Mouse (Mus musculus): ENCODE measurements at regions not wholly inside any gene's neighbourhood (a gene's known extent, or its start where the extent isn't known, plus 50 kb on each side); places are given as distances from the start of the nearest gene placed in this dataset.
"Not testable (repeated sequence)": the region's sequence is repeated elsewhere in the genome, so short reads cannot be mapped to it uniquely, and the experiment has no call there.

- no peak for DNase-seq
These were observed 52.4 kb upstream of the Plxna2 start for GRCm38 (mm10) chr1:194565574-194565973.

- no peak for DNase-seq
These were observed 54.1 kb upstream of the Plxna2 start for GRCm38 (mm10) chr1:194563946-194564345.

GRCm38 (mm10) chr1:194561098-194561497 is 56.9 kb upstream of the Plxna2 start:
- DNase-seq = no peak

- DNase-seq = no peak
These were observed 69.4 kb upstream of the Plxna2 start for GRCm38 (mm10) chr1:194548661-194549060.

- no peak for DNase-seq
These were observed 69.8 kb upstream of the Plxna2 start for GRCm38 (mm10) chr1:194548243-194548642.

GRCm38 (mm10) chr1:194540923-194541322 is 77.1 kb upstream of the Plxna2 start:
- DNase-seq = no peak

GRCm38 (mm10) chr1:194527342-194528165 is 90.5 kb upstream of the Plxna2 start:
- DNase-seq = no peak

GRCm38 (mm10) chr1:194524976-194525375 is 93.0 kb upstream of the Plxna2 start:
- DNase-seq = no peak

GRCm38 (mm10) chr1:194521216-194521615 is 96.8 kb upstream of the Plxna2 start:
- no peak for DNase-seq

GRCm38 (mm10) chr1:194519509-194520220 is 98.4 kb upstream of the Plxna2 start:
- DNase-seq = no peak

- DNase-seq = no peak
These were observed 101.9 kb upstream of the Plxna2 start for GRCm38 (mm10) chr1:194516136-194516535.

GRCm38 (mm10) chr1:194508314-194508713 is 109.7 kb upstream of the Plxna2 start:
- peak; percentile 12 for DNase-seq

- DNase-seq = no peak
These were observed 112.2 kb upstream of the Plxna2 start for GRCm38 (mm10) chr1:194505826-194506225.

GRCm38 (mm10) chr1:194504207-194504606 is 113.8 kb upstream of the Plxna2 start:
- DNase-seq = no peak

- no peak for DNase-seq
These were observed 114.5 kb upstream of the Plxna2 start for GRCm38 (mm10) chr1:194503517-194503916.

- no peak for DNase-seq
These were observed 121.6 kb upstream of the Plxna2 start for GRCm38 (mm10) chr1:194496424-194496823.

GRCm38 (mm10) chr1:194491111-194491510 is 126.9 kb upstream of the Plxna2 start:
- DNase-seq = no peak

GRCm38 (mm10) chr1:194488126-194488525 is 129.9 kb upstream of the Plxna2 start:
- DNase-seq = no peak

- DNase-seq = no peak
These were observed 135.3 kb upstream of the Plxna2 start for GRCm38 (mm10) chr1:194482717-194483059.

- no peak for DNase-seq
These were observed 135.9 kb upstream of the Plxna2 start for GRCm38 (mm10) chr1:194482001-194482716.

- DNase-seq = not testable (repeated sequence)
These were observed 146.7 kb upstream of the Plxna2 start for GRCm38 (mm10) chr1:194471281-194471680.

GRCm38 (mm10) chr1:194452480-194452879 is 165.5 kb upstream of the Plxna2 start:
- DNase-seq = no peak

GRCm38 (mm10) chr1:194443681-194444080 is 174.3 kb upstream of the Plxna2 start:
- no peak for DNase-seq

GRCm38 (mm10) chr1:194437301-194437700 is 180.7 kb upstream of the Plxna2 start:
- DNase-seq = no peak

All from embryo, embryonic 11 days (tissue).